Mouse (Mus musculus) fat pad, adult 2 months (tissue): ENCODE results near the gene Mrpl37.

Source experiments
- DNase-seq: peaks from one replicate; pipeline ENCODE4 v3.0.0-alpha.2; 2011; ENCODE audit warnings: low read depth, low spot score; ENCODE audit errors: extremely low read depth

Gene Mrpl37

DNA sequence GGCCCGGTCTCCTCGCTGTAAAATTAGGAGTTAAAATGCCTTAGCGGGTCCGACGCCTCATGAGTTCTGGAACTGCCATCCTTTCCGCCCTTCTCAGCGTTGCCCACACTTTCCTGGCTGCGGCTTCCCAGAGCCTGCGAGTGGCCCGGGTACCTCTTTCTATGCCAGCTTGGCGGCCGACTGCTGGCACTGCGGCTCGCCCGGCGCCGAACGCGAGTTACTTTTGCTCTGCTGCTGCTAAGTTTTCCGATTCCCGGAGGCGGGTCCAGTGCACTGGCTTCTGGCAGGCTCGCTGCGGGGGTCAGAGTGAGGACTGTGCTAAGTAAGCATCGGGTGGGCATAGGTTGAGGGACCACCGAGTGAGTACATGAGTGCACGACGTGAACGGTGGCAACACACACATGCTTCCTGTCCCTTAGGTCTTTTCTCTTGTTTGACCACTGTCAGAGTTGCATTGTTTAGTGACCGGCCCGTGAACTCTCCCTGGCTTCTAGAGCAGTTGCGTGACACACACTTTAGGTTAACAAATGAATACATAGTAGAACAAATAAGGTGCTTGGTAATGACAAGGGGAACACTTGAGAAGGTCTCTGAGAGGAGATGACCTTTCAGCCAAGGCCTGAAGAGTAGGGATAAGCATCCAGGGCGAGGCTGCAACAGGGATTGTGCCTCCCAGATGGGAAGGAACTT, 628 bp upstream of the Mrpl37 start:
- no peak for DNase-seq

DNA sequence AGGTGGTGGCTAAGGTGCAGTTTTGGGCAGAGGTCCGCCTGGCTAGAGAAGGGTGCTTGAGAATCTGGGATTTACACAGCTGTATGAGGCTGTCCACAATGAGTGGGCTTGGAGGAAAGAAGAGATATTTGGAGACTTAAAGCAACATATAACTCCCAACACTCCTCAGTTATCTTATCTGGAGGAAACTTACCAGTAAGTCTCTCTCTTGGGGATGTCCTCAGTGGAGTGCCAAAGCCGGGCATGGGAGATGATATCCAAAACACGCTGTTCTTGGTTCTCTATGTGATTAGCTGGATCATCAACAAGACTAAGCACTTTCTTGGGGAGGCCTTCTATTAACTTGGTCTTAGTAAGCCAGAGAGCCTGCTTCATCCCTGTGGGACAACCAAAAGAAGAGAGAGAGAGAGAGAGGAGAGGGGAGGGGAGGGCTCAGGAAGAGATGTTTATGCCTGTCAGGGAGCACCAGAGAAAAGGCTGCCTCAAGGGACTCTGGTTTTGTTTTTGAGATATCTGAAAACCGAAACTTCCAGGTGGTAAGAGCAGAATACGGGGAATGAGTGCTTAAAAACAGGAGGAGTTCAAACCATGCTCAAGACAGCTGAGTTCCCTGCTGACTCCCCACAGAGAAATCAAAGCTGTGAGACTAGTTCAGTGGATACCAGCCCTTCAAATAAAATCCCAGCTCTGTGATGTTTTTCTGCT, 2.1 kb downstream of the Mrpl37 start:
- DNase-seq, result no peak

DNA sequence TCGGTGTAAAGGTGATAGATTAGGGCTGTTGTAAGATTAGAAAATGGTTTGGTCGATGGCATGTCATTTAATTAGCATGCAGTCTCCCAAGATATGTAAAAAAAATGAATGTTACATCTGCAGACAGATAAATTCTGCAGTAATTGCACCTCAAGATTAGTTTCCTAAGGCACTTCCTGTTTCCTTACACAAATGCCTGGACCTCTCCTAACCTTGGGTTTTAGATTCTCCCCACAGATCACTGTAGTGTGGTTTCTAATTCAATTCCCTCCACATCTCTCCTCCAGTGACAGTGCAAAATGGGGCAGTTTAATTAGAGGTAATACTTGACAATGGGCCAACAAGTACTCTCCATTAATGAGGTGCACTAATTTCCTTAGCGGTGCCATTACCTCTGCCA, 3.5 kb downstream of the Mrpl37 start:
- DNase-seq, result no peak

DNA sequence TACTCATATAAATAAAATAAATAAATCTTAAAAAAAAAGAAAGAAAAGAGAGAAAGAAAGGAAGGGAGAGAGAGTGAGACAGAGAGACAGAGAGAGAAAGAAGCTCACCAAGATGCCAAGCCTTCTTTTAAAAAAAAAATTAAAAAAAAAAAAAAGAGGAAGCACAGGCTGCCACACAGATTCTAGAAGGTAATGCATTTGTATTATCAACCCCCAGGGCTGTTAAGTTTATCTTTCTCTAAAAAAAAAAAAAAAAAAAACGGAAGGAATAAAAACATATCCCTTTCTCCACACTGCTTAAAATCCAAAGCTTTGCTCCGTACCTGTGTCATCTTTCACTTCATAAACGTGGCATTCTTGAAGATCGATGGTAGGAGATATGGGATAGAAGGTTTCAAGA, 5.1 kb downstream of the Mrpl37 start:
- no peak for DNase-seq

DNA sequence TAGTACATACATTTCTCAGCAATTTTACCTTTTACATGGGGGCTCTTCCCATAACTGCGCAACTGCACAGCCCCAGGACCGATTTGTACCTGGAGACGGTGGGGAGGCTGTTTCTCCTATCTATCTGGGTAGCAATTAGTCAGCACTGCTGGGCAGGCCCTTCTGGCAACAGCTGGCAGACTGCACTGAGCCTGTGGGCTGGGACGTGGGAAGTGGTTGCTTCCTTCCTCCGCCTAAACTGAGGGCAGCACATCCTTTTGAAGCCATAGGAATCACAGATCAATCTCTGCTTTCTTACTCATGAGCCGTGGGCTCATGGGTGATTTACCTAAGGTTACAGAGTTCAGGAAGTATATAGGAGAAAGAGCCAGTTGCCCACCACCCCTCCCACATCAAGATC, 7.9 kb downstream of the Mrpl37 start:
- no peak for DNase-seq

DNA sequence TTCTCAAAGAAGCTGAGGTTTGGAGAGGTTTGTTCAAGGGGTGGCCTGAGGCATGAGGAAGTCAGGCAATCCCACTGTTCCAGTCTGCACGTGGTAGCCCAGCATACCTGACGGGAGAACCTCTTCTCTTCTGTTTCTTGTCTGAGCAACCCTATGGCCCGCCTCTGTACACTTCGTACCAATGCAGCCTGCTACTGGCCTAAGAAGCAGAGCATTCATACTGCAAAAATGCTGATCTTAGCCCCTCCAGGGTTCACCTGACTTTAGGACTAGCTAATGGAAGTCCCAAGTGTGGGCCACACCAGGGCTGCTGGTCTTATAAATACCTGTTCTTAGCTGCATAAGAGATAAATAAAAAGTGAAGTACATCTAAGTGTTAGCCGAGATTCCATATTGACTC, 8.3 kb downstream of the Mrpl37 start:
- DNase-seq, result no peak

DNA sequence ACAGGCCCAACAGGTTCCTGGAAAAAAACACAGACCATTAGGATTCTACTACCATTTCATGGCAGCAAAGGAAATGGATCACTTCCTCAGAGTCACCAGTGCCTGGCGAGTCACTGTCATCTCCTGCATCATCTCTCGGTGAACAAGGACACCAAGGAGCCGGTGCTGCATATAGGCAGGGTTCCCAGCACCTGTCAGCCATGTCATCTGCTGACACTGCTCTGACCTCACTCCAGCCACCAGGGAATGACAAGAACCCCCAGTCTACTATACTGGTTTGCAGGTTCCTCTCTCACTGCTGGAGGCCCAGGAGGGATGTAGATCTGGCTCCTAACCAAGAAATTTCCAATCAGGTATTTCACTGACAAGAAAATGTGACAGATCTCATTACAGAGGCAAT, 10.6 kb downstream of the Mrpl37 start:
- no peak for DNase-seq

DNA sequence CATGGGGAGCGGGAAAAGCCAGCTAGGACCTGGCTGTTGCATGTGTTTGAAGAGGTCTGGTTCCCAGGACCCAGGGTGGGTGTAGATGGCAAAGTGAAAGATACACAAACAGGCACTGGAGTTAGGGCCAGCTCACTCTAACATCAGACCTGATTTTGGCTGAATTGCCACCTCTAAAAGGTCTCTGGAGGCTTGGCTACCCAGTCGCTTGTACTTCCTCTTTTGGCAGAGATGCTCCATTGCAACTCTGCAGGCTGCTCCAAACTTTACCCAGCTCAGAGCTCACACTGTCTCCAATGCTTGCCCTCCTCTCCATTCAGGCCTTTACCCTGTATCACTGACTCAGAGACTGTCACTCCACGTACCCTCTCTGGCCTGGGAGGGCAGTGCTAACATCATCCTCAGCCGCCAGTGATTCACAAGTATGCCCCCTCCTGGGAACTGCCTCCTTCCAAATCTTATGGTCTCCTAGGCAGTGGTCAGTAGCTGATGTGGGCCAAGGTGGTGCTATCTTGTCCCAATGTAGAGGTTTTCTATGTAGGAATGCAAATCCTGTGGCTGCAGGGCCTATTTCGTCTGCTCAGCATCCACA, 13.6 kb downstream of the Mrpl37 start:
- no peak for DNase-seq

DNA sequence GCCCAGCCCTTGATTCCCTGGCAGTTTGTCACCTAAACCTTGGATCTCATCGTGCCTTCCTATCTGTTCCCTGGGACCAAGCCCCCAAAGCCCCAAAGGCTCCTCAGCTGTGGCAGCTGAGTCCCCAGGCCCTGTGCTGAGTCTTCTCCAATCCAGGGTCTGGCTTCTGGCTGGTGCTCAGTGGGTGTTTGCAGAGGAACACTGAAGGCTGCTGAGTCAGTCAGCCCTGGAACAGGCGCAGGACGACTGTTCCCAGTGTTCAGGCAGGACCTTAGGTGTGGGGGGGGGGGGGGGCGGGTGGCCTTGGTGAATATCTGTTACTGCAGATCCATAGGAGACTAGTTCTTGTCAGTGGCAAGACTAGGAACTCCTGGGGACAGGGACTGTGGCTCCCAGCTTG, 14.8 kb downstream of the Mrpl37 start:
- DNase-seq, result no peak

DNA sequence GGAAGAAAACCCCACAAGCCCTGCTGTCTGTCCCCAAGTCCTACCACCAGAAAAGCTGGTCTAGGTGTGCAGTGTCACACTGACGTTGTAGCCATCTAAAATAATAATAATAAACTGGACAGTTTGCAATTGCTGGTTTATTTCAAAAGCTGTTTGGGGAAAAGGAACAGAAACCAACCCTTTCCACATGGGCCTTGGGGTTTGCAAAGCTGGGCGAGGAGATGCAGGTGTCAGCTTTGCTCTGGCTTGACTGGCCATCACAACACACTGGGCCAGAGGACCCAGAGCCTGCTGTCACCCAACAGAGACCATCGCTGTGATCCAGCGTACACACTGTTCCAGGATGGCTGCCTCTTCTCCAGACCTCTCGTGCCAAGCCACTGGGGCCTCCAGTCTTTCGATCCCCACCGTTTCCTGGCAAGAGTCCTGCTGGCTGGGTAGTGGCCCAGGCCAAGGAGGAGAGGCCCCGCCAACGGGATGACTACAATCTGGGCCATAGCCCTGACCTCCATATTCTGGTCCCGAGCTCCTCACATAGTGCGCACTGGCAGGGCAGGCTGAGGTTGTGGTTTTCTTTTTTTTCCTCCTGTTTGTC, 18.0 kb downstream of the Mrpl37 start:
- DNase-seq, result no peak

DNA sequence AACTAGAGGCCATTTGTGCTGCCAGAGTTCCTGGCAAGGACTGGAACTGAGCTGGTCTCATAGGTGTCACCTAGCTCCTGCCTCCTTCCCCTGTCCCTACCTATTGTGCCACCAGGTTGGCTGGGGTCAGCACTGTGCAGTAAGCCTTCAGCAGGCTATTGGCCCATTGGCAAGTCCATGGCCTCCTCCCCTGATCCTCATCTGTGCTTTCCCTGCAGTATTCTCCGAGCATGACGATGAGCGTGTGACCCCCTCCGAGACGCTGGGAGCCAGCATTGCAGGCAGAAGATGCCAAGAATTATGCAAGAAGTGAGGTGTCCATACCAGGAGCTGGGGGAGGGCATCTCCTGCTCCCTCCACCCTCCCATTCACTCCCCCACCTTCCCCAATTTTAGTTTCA, 18.9 kb downstream of the Mrpl37 start:
- no peak for DNase-seq

DNA sequence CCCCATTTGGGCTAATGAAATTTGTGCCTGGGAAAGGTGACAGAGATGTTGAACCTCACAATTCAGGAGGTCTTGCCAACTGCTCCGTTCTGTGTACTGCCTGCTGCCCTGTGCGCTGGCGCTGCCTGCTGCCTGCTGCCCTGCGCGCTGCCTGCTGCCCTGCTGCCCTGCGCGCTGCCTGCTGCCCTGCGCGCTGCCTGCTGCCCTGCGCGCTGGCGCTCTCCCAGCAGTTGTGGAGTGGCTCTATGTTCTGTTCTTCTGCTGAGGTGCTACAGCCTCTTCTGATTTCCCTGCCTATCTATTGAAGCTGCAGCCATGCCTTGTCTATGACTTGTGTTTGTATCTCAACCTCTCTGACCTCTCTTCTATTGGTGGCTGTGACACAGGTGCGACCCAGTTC, 21.5 kb downstream of the Mrpl37 start:
- DNase-seq, result no peak

DNA sequence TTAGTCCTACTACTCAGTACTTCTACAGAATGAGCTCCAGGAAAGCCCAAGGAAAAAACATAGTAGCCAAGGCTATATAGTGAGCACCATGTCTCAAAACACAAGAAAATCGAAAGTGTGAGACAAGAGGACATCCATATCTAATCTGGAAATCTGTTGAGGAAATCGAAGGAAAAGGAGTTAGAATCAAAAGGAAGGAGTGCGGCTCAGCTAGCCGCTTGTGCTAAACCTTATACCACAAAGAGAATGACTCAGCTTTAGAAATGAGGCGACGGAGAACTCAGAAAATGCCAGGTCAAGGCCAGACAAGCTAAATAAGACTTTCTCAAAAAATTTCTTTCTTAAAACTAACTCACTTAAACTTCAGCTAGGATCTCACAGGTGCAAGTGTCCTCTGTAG, 24.4 kb downstream of the Mrpl37 start:
- no peak for DNase-seq

DNA sequence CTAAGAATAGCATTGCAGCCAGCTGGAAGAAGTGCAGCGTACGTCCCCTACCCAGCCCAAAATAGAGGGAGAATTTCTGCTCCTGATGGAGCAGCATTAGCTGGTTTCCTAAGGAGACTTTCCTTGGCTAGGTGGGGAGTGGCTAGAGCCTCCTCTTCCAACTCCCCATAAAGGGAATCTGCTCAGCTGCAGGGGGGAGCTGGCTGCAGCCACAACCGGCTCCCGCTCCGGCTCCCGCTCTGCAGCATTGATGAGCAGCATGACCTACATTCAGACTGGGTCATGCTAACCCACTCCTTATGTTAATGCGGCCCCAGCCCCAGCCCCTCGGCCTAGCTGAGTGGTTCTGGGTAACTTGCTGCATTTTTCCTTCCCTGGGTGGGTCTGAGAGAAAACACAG, 27.4 kb downstream of the Mrpl37 start:
- DNase-seq, result no peak

DNA sequence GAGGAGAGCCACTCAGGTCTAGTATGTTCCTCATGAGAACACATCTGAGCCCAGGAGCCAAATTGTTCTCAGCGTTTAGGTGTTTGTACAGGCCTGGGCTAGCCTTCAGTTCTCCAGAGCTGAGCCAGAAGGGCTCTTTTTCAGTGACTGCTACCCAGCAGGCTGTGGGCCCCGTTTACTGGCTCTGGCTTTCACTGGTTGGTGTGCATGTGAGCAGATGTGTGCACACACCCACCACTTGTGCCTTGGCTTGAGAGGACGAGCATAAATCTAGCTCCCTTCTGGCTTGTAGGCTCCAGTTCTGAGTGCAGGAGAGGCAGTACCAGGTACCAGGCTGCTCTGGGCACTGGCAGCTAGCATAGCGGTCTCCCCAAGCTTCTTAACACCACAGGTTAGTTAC, 28.4 kb downstream of the Mrpl37 start:
- no peak for DNase-seq

DNA sequence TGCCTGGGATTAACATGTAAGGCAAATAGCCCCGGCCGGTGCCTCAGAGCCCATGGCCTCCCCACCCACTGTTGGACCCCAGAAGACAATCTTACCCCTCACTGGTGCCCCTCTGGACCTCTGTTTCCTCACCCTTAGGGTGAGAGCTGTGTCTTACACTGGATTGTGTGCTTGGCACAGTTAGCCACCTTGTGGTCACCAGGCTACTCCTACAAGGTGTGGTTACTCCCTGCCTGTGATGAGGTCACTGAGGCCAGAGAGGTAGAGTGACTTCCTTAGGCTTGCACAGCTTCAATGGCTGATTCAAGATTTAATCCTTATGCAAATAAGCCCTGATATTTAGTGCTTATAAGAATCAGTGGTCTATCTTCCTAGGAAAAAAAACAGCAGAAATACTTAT, 29.7 kb downstream of the Mrpl37 start:
- DNase-seq, result no peak

DNA sequence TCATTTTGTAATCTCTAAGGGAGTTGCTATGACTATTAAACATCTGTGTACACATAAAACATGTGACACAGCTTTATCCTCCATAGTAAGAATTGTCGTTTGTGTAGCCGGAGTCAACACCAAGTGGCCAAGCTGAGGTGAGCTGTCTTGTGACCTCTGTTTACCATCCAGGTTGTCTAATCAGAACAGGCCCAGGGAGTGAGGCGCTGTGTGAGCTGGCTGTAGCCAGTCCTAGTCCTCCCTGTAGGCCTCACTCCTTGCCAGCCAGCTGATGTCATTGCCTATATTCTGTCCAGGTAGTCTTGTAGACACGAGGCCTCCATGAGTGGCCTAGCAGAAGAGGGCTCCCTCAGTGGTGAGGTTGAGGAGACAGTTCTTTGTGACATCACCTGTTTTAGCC, 31.0 kb downstream of the Mrpl37 start:
- DNase-seq, result no peak

DNA sequence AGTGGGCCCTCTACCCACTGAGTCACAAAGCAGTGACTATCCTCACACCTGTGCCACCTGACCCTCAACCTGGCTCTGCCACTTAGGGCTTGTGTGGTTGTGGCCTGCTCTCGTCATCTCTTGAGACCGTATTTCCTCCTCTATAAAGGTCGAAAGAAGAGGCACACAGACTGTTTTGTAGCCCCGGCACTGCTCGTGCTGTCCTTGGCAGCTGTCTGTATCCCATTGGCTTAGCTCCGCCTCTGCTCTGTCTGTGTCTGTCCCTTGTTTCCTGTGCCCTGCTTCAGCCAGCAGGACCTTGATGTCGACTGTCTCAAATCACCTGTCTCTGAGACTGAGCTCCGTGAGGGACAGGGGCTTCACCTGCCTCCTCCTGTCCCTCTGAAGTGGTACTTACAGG, 40.2 kb downstream of the Mrpl37 start:
- no peak for DNase-seq

DNA sequence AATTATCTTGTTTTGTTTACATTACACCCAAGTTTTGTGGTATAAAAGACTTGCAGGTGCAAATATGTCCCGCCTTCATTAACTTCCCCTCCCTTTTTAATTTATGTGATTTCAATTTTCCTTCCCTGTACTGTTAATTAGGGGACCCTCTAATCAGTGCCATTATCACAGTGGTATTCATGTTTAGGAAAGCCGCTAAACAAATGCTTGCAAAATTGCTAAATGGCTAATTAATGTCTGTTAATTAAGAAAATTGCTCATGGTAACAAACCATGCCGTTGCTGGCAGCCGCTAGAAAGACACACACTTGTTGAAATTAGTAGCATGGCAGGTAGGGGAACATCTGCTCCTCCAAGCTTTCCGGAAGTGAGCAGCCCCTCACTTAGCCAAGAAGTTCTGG, 41.3 kb downstream of the Mrpl37 start:
- DNase-seq, result no peak

DNA sequence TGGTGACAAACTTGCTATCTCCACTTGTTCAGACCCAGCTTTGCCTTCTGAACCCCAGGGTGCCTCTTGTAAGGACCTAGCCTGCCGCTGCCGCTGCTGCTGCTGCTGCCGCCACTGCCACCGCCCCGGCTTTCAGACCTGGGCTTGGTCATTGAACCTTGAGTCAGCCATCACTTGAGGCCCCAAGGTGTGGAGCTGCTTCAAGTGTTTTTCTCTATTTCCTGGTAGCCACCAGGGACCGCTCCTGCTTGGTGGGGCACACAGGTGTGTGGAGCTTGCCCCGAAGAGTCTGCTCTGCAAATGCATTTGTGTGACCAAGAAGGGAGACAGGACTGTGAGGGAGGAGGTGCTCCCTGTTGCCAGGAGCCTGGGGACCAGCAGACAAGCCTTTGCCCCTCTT, 41.8 kb downstream of the Mrpl37 start:
- DNase-seq, result no peak

DNA sequence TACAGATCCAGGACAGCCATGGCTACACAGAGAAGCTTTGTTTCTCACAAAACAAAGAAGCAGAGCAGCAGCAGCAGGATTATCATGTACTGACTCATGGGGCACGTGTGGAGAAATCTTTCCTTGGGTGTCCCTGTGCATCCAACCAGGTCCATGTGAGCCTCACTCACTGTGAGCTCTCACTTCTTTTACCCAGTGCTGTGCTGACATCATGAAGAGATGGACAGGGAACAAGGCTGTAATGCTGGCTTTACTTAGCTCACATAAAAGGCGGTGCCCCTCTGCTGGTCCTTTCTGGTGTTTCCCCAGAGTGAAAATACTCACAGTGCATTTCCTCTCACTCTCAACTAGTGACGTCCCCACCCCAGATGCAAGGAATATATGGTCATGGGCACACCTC, 45.2 kb downstream of the Mrpl37 start:
- DNase-seq, result no peak

DNA sequence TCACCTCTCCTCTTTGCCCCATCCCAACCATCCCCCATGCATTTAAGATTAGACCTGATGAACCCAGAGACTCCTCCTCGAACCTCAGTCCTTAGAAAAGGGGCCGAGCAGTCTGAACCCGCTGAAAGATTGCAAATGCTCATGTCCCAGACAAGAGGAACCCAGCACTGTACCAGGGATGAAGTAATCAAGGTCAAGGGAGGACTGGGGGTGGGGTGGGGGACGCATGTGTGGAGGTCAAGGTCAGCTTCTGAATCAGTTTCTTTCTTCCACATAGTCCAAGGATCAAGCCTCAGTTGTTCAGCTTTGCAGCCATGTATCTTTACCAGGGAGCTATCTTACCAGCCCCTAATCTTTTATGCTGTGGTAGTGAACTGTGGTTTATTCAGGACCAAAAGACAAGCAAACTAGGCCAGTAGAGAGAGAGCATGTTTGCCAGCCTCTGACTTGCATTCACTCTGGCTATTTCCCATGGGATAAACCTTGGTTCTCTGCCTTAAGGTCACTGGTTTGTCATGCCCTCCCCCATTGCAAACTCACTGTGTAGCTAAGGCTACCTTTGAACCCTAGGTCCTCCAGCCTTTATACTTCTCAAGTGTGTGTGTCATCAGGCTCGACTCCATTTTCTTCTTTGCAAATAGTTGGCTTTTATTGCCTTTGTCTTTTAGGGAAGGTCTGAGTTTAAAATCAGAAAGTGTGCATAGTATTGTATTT, 46.2 kb downstream of the Mrpl37 start:
- no peak for DNase-seq
